Mouse (Mus musculus): ENCODE measurements around the gene Pard3. TPM values are rescaled to one million over a fixed set of nuclear protein-coding genes. Genes with fewer than 3 reads are reported as not detected.

The Pard3 gene
- polyA plus RNA-seq (2012; rRNA removed) (39.1 and 46.6 TPM in 2 replicates), polyA plus RNA-seq (2014; fragmentation: Nextera tagmentation; extraction: Ambion mirVana) (43.3 and 45.7 TPM in 2 replicates)

- H3K4me3 ChIP-seq (replicated peaks; ENCODE audit: low read length), result peak within 1 kb of the TSS; percentile 91
- no peaks in the 10 kb centered on the region for H3K9me3 ChIP-seq (ENCODE audit: control insufficient read depth, low read length)
- WGBS, result 5% methylated on average over 34 of the region's 98 CpGs
- peak; percentile 82; the same call in 1 of the 2 replicates for TF ChIP-seq POLR2A (IDR thresholded peaks at IDR 0.05; ENCODE audit: borderline replicate concordance, extremely low read depth, insufficient read depth, insufficient read length)
- DNase-seq (ENCODE audit: low spot score) (peak; percentile 79), ATAC-seq (ENCODE audit: low FRiP score, low read depth) (peak; percentile 91)
- peak within 1 kb of the TSS; percentile 98 for H3K9ac ChIP-seq (ENCODE audit: low read depth, low read length, severe bottlenecking)
- H3K4me1 ChIP-seq (ENCODE audit: control insufficient read depth, insufficient read depth, low read length), result peaks cover 15% of the 10 kb centered on the region
- peak within 1 kb of the TSS; percentile 97 for H3K27ac ChIP-seq (replicated peaks; ENCODE audit: low read depth, low read length)
- H3K27me3 ChIP-seq (ENCODE audit: control insufficient read depth, insufficient read depth, low read length), result no peaks in the 10 kb centered on the region
- H3K36me3 ChIP-seq (ENCODE audit: control insufficient read depth, insufficient read depth, low read length), result no peaks in the 10 kb centered on the region
- H3K4me2 ChIP-seq (replicated peaks; ENCODE audit: low read depth, low read length, severe bottlenecking), result peak within 1 kb of the TSS; percentile 62
These were observed at the start of gene Pard3 for GRCm38 (mm10) chr8:127063551-127064360. Gene Pard3 (plus strand): TSS chr8:127063893.

- Histone ChIP-seq H3K4me3 (replicated peaks; ENCODE audit: low read length) (no peak overlapping the region), H3K27ac (replicated peaks; ENCODE audit: low read depth, low read length) (no peak overlapping the region), H3K36me3 (ENCODE audit: control insufficient read depth, insufficient read depth, low read length) (no peaks in the 10 kb centered on the region), H3K9ac (ENCODE audit: low read depth, low read length, severe bottlenecking) (no peak overlapping the region), H3K4me2 (replicated peaks; ENCODE audit: low read depth, low read length, severe bottlenecking) (no peak overlapping the region), H3K4me1 (ENCODE audit: control insufficient read depth, insufficient read depth, low read length) (no peaks in the 10 kb centered on the region), H3K27me3 (ENCODE audit: control insufficient read depth, insufficient read depth, low read length) (no peaks in the 10 kb centered on the region), H3K9me3 (ENCODE audit: control insufficient read depth, low read length) (no peaks in the 10 kb centered on the region)
- DNase-seq (ENCODE audit: low spot score), result no peak
- WGBS, result 64% methylated on average over 1 of the region's 1 CpGs
- no peak for ATAC-seq (ENCODE audit: low FRiP score, low read depth)
- TF ChIP-seq POLR2A (IDR thresholded peaks at IDR 0.05; ENCODE audit: borderline replicate concordance, extremely low read depth, insufficient read depth, insufficient read length), result no peak
These were observed 41.9 kb upstream of the Pard3 start for GRCm38 (mm10) chr8:127021830-127022229.

GRCm38 (mm10) chr8:127025256-127025717, 38.4 kb upstream of the Pard3 start:
- no peak overlapping the region for H3K9ac ChIP-seq (ENCODE audit: low read depth, low read length, severe bottlenecking)
- no peak overlapping the region for H3K27ac ChIP-seq (replicated peaks; ENCODE audit: low read depth, low read length)
- no peaks in the 10 kb centered on the region for H3K4me1 ChIP-seq (ENCODE audit: control insufficient read depth, insufficient read depth, low read length)
- no peak overlapping the region for H3K4me3 ChIP-seq (replicated peaks; ENCODE audit: low read length)
- WGBS, result 33% methylated on average over 11 of the region's 11 CpGs
- TF ChIP-seq POLR2A (IDR thresholded peaks at IDR 0.05; ENCODE audit: borderline replicate concordance, extremely low read depth, insufficient read depth, insufficient read length), result no peak
- no peaks in the 10 kb centered on the region for H3K9me3 ChIP-seq (ENCODE audit: control insufficient read depth, low read length)
- H3K4me2 ChIP-seq (replicated peaks; ENCODE audit: low read depth, low read length, severe bottlenecking), result no peak overlapping the region
- H3K27me3 ChIP-seq (ENCODE audit: control insufficient read depth, insufficient read depth, low read length), result no peaks in the 10 kb centered on the region
- peak; percentile 37; the same call in 1 of the 2 replicates for ATAC-seq (ENCODE audit: low FRiP score, low read depth)
- H3K36me3 ChIP-seq (ENCODE audit: control insufficient read depth, insufficient read depth, low read length), result no peaks in the 10 kb centered on the region
- peak; percentile 53 for DNase-seq (ENCODE audit: low spot score)

- Histone ChIP-seq H3K4me3 (replicated peaks; ENCODE audit: low read length) (no peak overlapping the region), H3K9ac (ENCODE audit: low read depth, low read length, severe bottlenecking) (no peak overlapping the region), H3K36me3 (ENCODE audit: control insufficient read depth, insufficient read depth, low read length) (no peaks in the 10 kb centered on the region), H3K27ac (replicated peaks; ENCODE audit: low read depth, low read length) (no peak overlapping the region), H3K9me3 (ENCODE audit: control insufficient read depth, low read length) (no peaks in the 10 kb centered on the region), H3K4me2 (replicated peaks; ENCODE audit: low read depth, low read length, severe bottlenecking) (no peak overlapping the region), H3K27me3 (ENCODE audit: control insufficient read depth, insufficient read depth, low read length) (no peaks in the 10 kb centered on the region), H3K4me1 (ENCODE audit: control insufficient read depth, insufficient read depth, low read length) (no peaks in the 10 kb centered on the region)
- WGBS, result 60% methylated on average over 11 of the region's 11 CpGs
- DNase-seq (ENCODE audit: low spot score) (no peak), ATAC-seq (ENCODE audit: low FRiP score, low read depth) (no peak)
- no peak for TF ChIP-seq POLR2A (IDR thresholded peaks at IDR 0.05; ENCODE audit: borderline replicate concordance, extremely low read depth, insufficient read depth, insufficient read length)
These were observed 37.9 kb upstream of the Pard3 start for GRCm38 (mm10) chr8:127025775-127026174.

- Histone ChIP-seq H3K4me2 (replicated peaks; ENCODE audit: low read depth, low read length, severe bottlenecking) (no peak overlapping the region), H3K4me1 (ENCODE audit: control insufficient read depth, insufficient read depth, low read length) (no peaks in the 10 kb centered on the region), H3K9ac (ENCODE audit: low read depth, low read length, severe bottlenecking) (no peak overlapping the region), H3K4me3 (replicated peaks; ENCODE audit: low read length) (no peak overlapping the region), H3K27me3 (ENCODE audit: control insufficient read depth, insufficient read depth, low read length) (no peaks in the 10 kb centered on the region), H3K27ac (replicated peaks; ENCODE audit: low read depth, low read length) (no peak overlapping the region), H3K9me3 (ENCODE audit: control insufficient read depth, low read length) (no peaks in the 10 kb centered on the region), H3K36me3 (ENCODE audit: control insufficient read depth, insufficient read depth, low read length) (no peaks in the 10 kb centered on the region)
- DNase-seq (ENCODE audit: low spot score) (no peak), ATAC-seq (ENCODE audit: low FRiP score, low read depth) (no peak)
- TF ChIP-seq POLR2A (IDR thresholded peaks at IDR 0.05; ENCODE audit: borderline replicate concordance, extremely low read depth, insufficient read depth, insufficient read length), result no peak
- WGBS, result 89% methylated on average over 5 of the region's 5 CpGs
These were observed 32.2 kb upstream of the Pard3 start for GRCm38 (mm10) chr8:127031476-127031875.
